Mouse (Mus musculus) kidney, adult 2 months (tissue): ENCODE measurements around the gene Blvrb. TPM values are rescaled to one million over a fixed set of nuclear protein-coding genes. Genes with fewer than 3 reads are reported as not detected.

ENCODE experiments used
- DNase-seq: peaks from one replicate; pipeline ENCODE4 v3.0.0; 2021
- H3K27ac ChIP-seq: fragments of 200-500 bp; 2 replicates; pipeline ENCODE4 v1.5.1; 2012; ENCODE audit warnings: low read depth, low read length, control low read depth, inconsistent platforms; ENCODE audit not compliant: insufficient read depth
- H3K27me3 ChIP-seq: fragments of 200-500 bp; replicated peaks from 2 replicates; pipeline ENCODE4 v1.6.1; 2012; ENCODE audit warnings: mild to moderate bottlenecking, moderate library complexity, low read length, inconsistent platforms; ENCODE audit not compliant: control insufficient read depth, insufficient read depth
- H3K36me3 ChIP-seq: fragments of 200-500 bp; 2 replicates; pipeline ENCODE4 v1.6.1; 2012; ENCODE audit warnings: mild to moderate bottlenecking, moderate library complexity, low read length, inconsistent platforms; ENCODE audit not compliant: control insufficient read depth, insufficient read depth
- H3K4me1 ChIP-seq: fragments of 200-500 bp; 2 replicates; pipeline ENCODE4 v1.6.1; 2011; ENCODE audit warnings: low read length; ENCODE audit not compliant: control insufficient read depth, insufficient read depth
- H3K4me3 ChIP-seq: fragments of 200-500 bp; 2 replicates; pipeline ENCODE4 v1.5.1; 2011; ENCODE audit warnings: mild to moderate bottlenecking, low read depth, low read length, control low read depth; ENCODE audit not compliant: insufficient read depth
- CTCF ChIP-seq: fragments of 200-500 bp; conservative IDR thresholded peaks from 2 replicates; pipeline ENCODE4 v1.5.1; 2011; ENCODE audit warnings: low read depth, mild to moderate bottlenecking, control low read depth, low read length, moderate library complexity, mixed read lengths; ENCODE audit not compliant: insufficient read depth, insufficient read length
- POLR2A ChIP-seq: fragments of 200-500 bp; IDR thresholded peaks from one replicate; pipeline ENCODE4 v1.6.1; 2011; ENCODE audit warnings: low read depth, low read length, control low read depth
- WGBS: fragments of 180-500 bp; shearing (Covaris S2); methylation state at CpG from one replicate; pipeline ENCODE4 v1.1.7; 2018; 5-methylcytosine and 5-hydroxymethylcytosine counted together
- polyA plus RNA-seq: library from polyadenylated mRNA; depleted of rRNA; stranded (reverse); fragments of >200 nt; gene quantifications from 2 replicates; pipeline ENCODE4 v1.2.3, GENCODE M21; 2012; rRNA removed

Gene Blvrb
- polyA plus RNA-seq, 1 experiment = 47.8 TPM

- peak overlapping the region; percentile 37 for H3K27ac ChIP-seq
- no peaks in the 10 kb centered on the region for H3K36me3 ChIP-seq
- TF ChIP-seq CTCF (no peak), POLR2A (no peak)
- no peak overlapping the region for H3K4me3 ChIP-seq
- WGBS = 21% methylated on average over 9 of the region's 9 CpGs
- H3K27me3 ChIP-seq = no peaks in the 10 kb centered on the region
- no peaks in the 10 kb centered on the region for H3K4me1 ChIP-seq
- DNase-seq = no peak
These were observed 59.1 kb downstream of the Blvrb start for GRCm38 (mm10) chr7:27506765-27507370.

- Histone ChIP-seq H3K27ac (peak overlapping the region; percentile 98), H3K27me3 (no peaks in the 10 kb centered on the region), H3K36me3 (no peaks in the 10 kb centered on the region), H3K4me1 (no peaks in the 10 kb centered on the region), H3K4me3 (peak overlapping the region; percentile 83)
- TF ChIP-seq POLR2A (peak; percentile 78), CTCF (no peak)
- under 1% methylated on average over 54 of the region's 54 CpGs for WGBS
- DNase-seq = peak; percentile 99
These were observed 60.2 kb downstream of the Blvrb start for GRCm38 (mm10) chr7:27507711-27508647.

GRCm38 (mm10) chr7:27508648-27509005 lies 60.8 kb downstream of the Blvrb start:
- TF ChIP-seq POLR2A (no peak), CTCF (peak; percentile 78)
- DNase-seq = peak; percentile 76
- Histone ChIP-seq H3K27me3 (no peaks in the 10 kb centered on the region), H3K4me1 (no peaks in the 10 kb centered on the region), H3K36me3 (no peaks in the 10 kb centered on the region), H3K27ac (peak overlapping the region; percentile 64; the same call in 1 of the 2 replicates), H3K4me3 (peak overlapping the region; percentile 12; the same call in 1 of the 2 replicates)
- WGBS = 19% methylated on average over 6 of the region's 6 CpGs

GRCm38 (mm10) chr7:27510809-27511208 lies 63.0 kb downstream of the Blvrb start:
- no peaks in the 10 kb centered on the region for H3K4me1 ChIP-seq
- 93% methylated on average over 2 of the region's 2 CpGs for WGBS
- H3K27me3 ChIP-seq = no peaks in the 10 kb centered on the region
- H3K27ac ChIP-seq = no peak overlapping the region
- H3K4me3 ChIP-seq = no peak overlapping the region
- no peak for DNase-seq
- no peaks in the 10 kb centered on the region for H3K36me3 ChIP-seq
- TF ChIP-seq CTCF = no peak
- no peak for TF ChIP-seq POLR2A

GRCm38 (mm10) chr7:27514961-27515360 lies 67.2 kb downstream of the Blvrb start:
- no peak for DNase-seq
- Histone ChIP-seq H3K27ac (no peak overlapping the region), H3K4me1 (no peaks in the 10 kb centered on the region), H3K27me3 (no peaks in the 10 kb centered on the region), H3K36me3 (no peaks in the 10 kb centered on the region), H3K4me3 (no peak overlapping the region)
- WGBS = 57% methylated on average over 9 of the region's 9 CpGs
- TF ChIP-seq CTCF (no peak), POLR2A (no peak)

Other genes starting within 250 kb of the Blvrb start
- gene Itpkc, start 219.3 kb upstream of the Blvrb start, polyA plus RNA-seq = 6.8 and 7.0 TPM in 2 replicates
- gene Coq8b, start 215.0 kb upstream of the Blvrb start, polyA plus RNA-seq = 43.1 and 50.3 TPM in 2 replicates
- 6.0 and 7.9 TPM in 2 replicates for gene Numbl, start 189.5 kb upstream of the Blvrb start, polyA plus RNA-seq
- 76.9 and 84.7 TPM in 2 replicates for gene Ltbp4, start 110.3 kb upstream of the Blvrb start, polyA plus RNA-seq
- 39.2 and 45.5 TPM in 2 replicates for gene Shkbp1, start 92.0 kb upstream of the Blvrb start, polyA plus RNA-seq
- 0.39 TPM in 1 of 2 replicates, not detected in the other for gene Gm20479, start 90.6 kb upstream of the Blvrb start, polyA plus RNA-seq
- 0.09 and 0.12 TPM in 2 replicates for gene Sptbn4, start 292 bp upstream of the Blvrb start, polyA plus RNA-seq
- gene Sertad3, start 25.8 kb downstream of the Blvrb start, polyA plus RNA-seq = 9.0 and 12.8 TPM in 2 replicates
- 19.4 and 23.7 TPM in 2 replicates for gene Sertad1, start 38.9 kb downstream of the Blvrb start, polyA plus RNA-seq
- 1.2 and 1.5 TPM in 2 replicates for gene Prx, start 51.3 kb downstream of the Blvrb start, polyA plus RNA-seq
- gene Hipk4, start 75.3 kb downstream of the Blvrb start, polyA plus RNA-seq = 0.48 and 0.61 TPM in 2 replicates
- 142 and 163 TPM in 2 replicates for gene Pld3, start 105.2 kb downstream of the Blvrb start, polyA plus RNA-seq
- gene 2310022A10Rik, start 105.3 kb downstream of the Blvrb start, polyA plus RNA-seq = 16.9 and 19.3 TPM in 2 replicates
- 83.9 and 89.2 TPM in 2 replicates for gene Akt2, start 143.6 kb downstream of the Blvrb start, polyA plus RNA-seq
- not detected in 2 replicates for gene Ttc9b, start 205.9 kb downstream of the Blvrb start, polyA plus RNA-seq
- gene Map3k10, start 226.6 kb downstream of the Blvrb start, polyA plus RNA-seq = 24.6 and 26.8 TPM in 2 replicates
- gene Zfp607b, start 241.4 kb downstream of the Blvrb start, polyA plus RNA-seq = 0.27 and 1.1 TPM in 2 replicates